In genomic region chrX:20292040-20292417, GRCm38 (mm10) we compare ENCODE assay signal across 9 mouse cellular contexts. TPM values are rescaled to one million over a fixed set of nuclear protein-coding genes. Genes with fewer than 3 reads are reported as not detected.
DNase-seq lines count a peak whose midpoint lies in the region; ATAC-seq and TF ChIP-seq lines count a peak whose summit lies in the region.
"Had no signal": no experiment of that assay in that cellular context is flagged by ENCODE, and none has a peak within 500 bp of the region (broad histone marks: within the 10 kb centered on the region; RNA-seq: fewer than 3 reads in every experiment).

No protein-coding gene starts in this region.

- WGBS in kidney, adult 2 months: 36% methylated on average over 11 of the region's 11 CpGs
- 31% methylated on average over 11 of the region's 11 CpGs for WGBS in hindbrain, embryonic 11.5 days
- 39% methylated on average over 11 of the region's 11 CpGs for WGBS in midbrain, embryonic 10.5 days

- no peaks in the 10 kb centered on the region for H3K27me3 ChIP-seq in kidney, adult 2 months (replicated peaks; ENCODE audit: control insufficient read depth, insufficient read depth, low read length)
- H3K27me3 ChIP-seq in hindbrain, embryonic 11.5 days (ENCODE audit: control insufficient read depth, insufficient read depth, low read length): no peaks in the 10 kb centered on the region
- peaks cover 21% of the 10 kb centered on the region for H3K27me3 ChIP-seq in midbrain, embryonic 10.5 days (ENCODE audit: low read depth, poor library complexity, severe bottlenecking)

- H3K4me3 ChIP-seq in kidney, adult 2 months (ENCODE audit: insufficient read depth, low read depth, low read length): peak overlapping the region; percentile 61; the same call in 1 of the 2 replicates
- H3K4me3 ChIP-seq in bone marrow macrophage, adult 2 months (ENCODE audit: insufficient read depth, low read length): peak overlapping the region; percentile 86
- H3K4me3 ChIP-seq in hindbrain, embryonic 11.5 days (ENCODE audit: low read depth, low read length): peak overlapping the region; percentile 54
- H3K4me3 ChIP-seq in midbrain, embryonic 10.5 days: peak overlapping the region; percentile 66

- no peak for TF ChIP-seq CTCF in kidney, adult 2 months (conservative IDR thresholded peaks at IDR 0.05; ENCODE audit: insufficient read depth, insufficient read length, low read depth, low read length)
- no peak for TF ChIP-seq CTCF in bone marrow macrophage, adult 2 months (IDR thresholded peaks at IDR 0.05; ENCODE audit: low read depth, low read length)

- no peaks in the 10 kb centered on the region for H3K9me3 ChIP-seq in hindbrain, embryonic 11.5 days (ENCODE audit: control insufficient read depth, low read length)
- no peaks in the 10 kb centered on the region for H3K9me3 ChIP-seq in midbrain, embryonic 10.5 days (replicated peaks)

- no peak overlapping the region for H3K9ac ChIP-seq in hindbrain, embryonic 11.5 days (ENCODE audit: low read depth, low read length)

- 0 out of 2 replicates have a peak, but pooled peaks have one; percentile 39 for ATAC-seq in hindbrain, embryonic 11.5 days (ENCODE audit: low FRiP score)

- no peak overlapping the region for H3K27ac ChIP-seq in kidney, adult 2 months (ENCODE audit: insufficient read depth, low read depth, low read length)
- H3K27ac ChIP-seq in bone marrow macrophage, adult 2 months (ENCODE audit: insufficient read depth, low read depth, low read length): no peak overlapping the region
- no peak overlapping the region for H3K27ac ChIP-seq in hindbrain, embryonic 11.5 days (ENCODE audit: low read depth, low read length)
- H3K27ac ChIP-seq in midbrain, embryonic 10.5 days (replicated peaks): no peak overlapping the region
- H3K27ac ChIP-seq: macrophage had no signal

- no peak for TF ChIP-seq POLR2A in kidney, adult 2 months (IDR thresholded peaks at IDR 0.05; ENCODE audit: low read depth, low read length)
- TF ChIP-seq POLR2A in bone marrow macrophage, adult 2 months (IDR thresholded peaks at IDR 0.05; ENCODE audit: borderline replicate concordance, low read depth, low read length): no peak

- H3K4me2 ChIP-seq in hindbrain, embryonic 11.5 days (replicated peaks; ENCODE audit: low read depth, low read length): peak overlapping the region; percentile 54

- DNase-seq in kidney, adult 2 months: no peak
- DNase-seq in kidney, postnatal 36 days: no peak
- no peak for DNase-seq in hindbrain, embryonic 11.5 days (ENCODE audit: low spot score)
- DNase-seq in midbrain, embryonic 10.5 days (ENCODE audit: low spot score): no peak
- DNase-seq in gastrocnemius, postnatal 25 days: no peak
- no peak for DNase-seq in adrenal gland, adult 18-20 months (ENCODE audit: low spot score in 2 of 2)
- no peak for DNase-seq in cerebellum, adult 11 months

- no peaks in the 10 kb centered on the region for H3K4me1 ChIP-seq in kidney, adult 2 months (ENCODE audit: control insufficient read depth, insufficient read depth, low read length)
- H3K4me1 ChIP-seq in bone marrow macrophage, adult 2 months (ENCODE audit: control insufficient read depth, insufficient read depth, low read length): peaks cover 7% of the 10 kb centered on the region; the same call in 1 of the 2 replicates
- H3K4me1 ChIP-seq in hindbrain, embryonic 11.5 days (replicated peaks; ENCODE audit: control insufficient read depth, insufficient read depth, low read length): no peaks in the 10 kb centered on the region
- no peaks in the 10 kb centered on the region for H3K4me1 ChIP-seq in midbrain, embryonic 10.5 days

- H3K36me3 ChIP-seq in kidney, adult 2 months (ENCODE audit: control insufficient read depth, insufficient read depth, low read length): no peaks in the 10 kb centered on the region
- no peaks in the 10 kb centered on the region for H3K36me3 ChIP-seq in hindbrain, embryonic 11.5 days (ENCODE audit: control insufficient read depth, insufficient read depth, low read length)
- H3K36me3 ChIP-seq in midbrain, embryonic 10.5 days: no peaks in the 10 kb centered on the region

RNA-seq across cellular contexts. Expression of gene Slc9a7, which starts 0.4 kb away (rescaled TPM):
- polyA plus RNA-seq in kidney, adult 2 months (2012; rRNA removed): 1.2 and 1.9 TPM in 2 replicates
- 11.8 and 14.4 TPM in 2 replicates for polyA plus RNA-seq in bone marrow macrophage, adult 2 months (2012; ENCODE audit: insufficient read depth, insufficient read length, missing spikeins)
- 2.1 and 2.4 TPM in 2 replicates for polyA plus RNA-seq in hindbrain, embryonic 11.5 days (2014; fragmentation: Nextera tagmentation; extraction: Ambion mirVana)
- 0.84 and 1.2 TPM in 2 replicates for polyA plus RNA-seq in midbrain, embryonic 10.5 days (2016; fragmentation: Nextera tagmentation; extraction: Ambion mirVana)
- total RNA-seq in gastrocnemius, postnatal 25 days (2021): 1 to 10 TPM; 5.8 to 8.9 TPM
- total RNA-seq in adrenal gland, adult 18-20 months (2021): 10 to 100 TPM; 21.1 to 26.5 TPM
